Mouse (Mus musculus) heart, postnatal 0 days (tissue): ENCODE measurements at regions not wholly inside any gene's neighbourhood (a gene's known extent, or its start where the extent isn't known, plus 50 kb on each side); places are given as distances from the start of the nearest gene placed in this dataset.

Experiments
- CTCF ChIP-seq: IDR thresholded peaks from 2 replicates; pipeline ENCODE4 v1.5.1; 2016; ENCODE audit warnings: antibody characterized with exemption, control low read depth, low read depth
- EP300 ChIP-seq: IDR thresholded peaks from 2 replicates; pipeline ENCODE4 v1.6.1; 2016; ENCODE audit warnings: antibody characterized with exemption, low read depth

GRCm38 (mm10) chr16:62325534-62326244, 460.9 kb downstream of the Nsun3 start:
- TF ChIP-seq CTCF (no peak), EP300 (no peak)
